Mouse (Mus musculus) B cell, adult 2 months (primary cell): ENCODE results near the gene Fyn.

Experiments used
- DNase-seq, 2 experiments: peaks; one replicate each; pipeline ENCODE4 v3.0.0; 2022

The Fyn gene

GRCm38 (mm10) chr10:39580477-39580876 lies 211.8 kb downstream of the Fyn start:
- no peak for DNase-seq

GRCm38 (mm10) chr10:39582385-39582784 lies 213.7 kb downstream of the Fyn start:
- no peak for DNase-seq

GRCm38 (mm10) chr10:39583718-39584117 lies 215.1 kb downstream of the Fyn start:
- no peak for DNase-seq

GRCm38 (mm10) chr10:39587290-39587925 lies 218.8 kb downstream of the Fyn start:
- no peak for DNase-seq

GRCm38 (mm10) chr10:39587973-39588746 lies 219.5 kb downstream of the Fyn start:
- no peak for DNase-seq

GRCm38 (mm10) chr10:39589765-39590546 lies 221.3 kb downstream of the Fyn start:
- no peak for DNase-seq

- no peak for DNase-seq
These were observed 222.0 kb downstream of the Fyn start for GRCm38 (mm10) chr10:39590629-39591028.

GRCm38 (mm10) chr10:39592501-39592900 lies 223.8 kb downstream of the Fyn start:
- no peak for DNase-seq

- no peak for DNase-seq
These were observed 226.1 kb downstream of the Fyn start for GRCm38 (mm10) chr10:39594716-39595115.

GRCm38 (mm10) chr10:39595862-39596261 lies 227.2 kb downstream of the Fyn start:
- no peak for DNase-seq

GRCm38 (mm10) chr10:39597116-39597791 lies 228.6 kb downstream of the Fyn start:
- no peak for DNase-seq

- DNase-seq, result no peak
These were observed 229.1 kb downstream of the Fyn start for GRCm38 (mm10) chr10:39597792-39598183.

- DNase-seq, result no peak
These were observed 230.9 kb downstream of the Fyn start for GRCm38 (mm10) chr10:39599601-39600000.

- DNase-seq, result no peak
These were observed 231.5 kb downstream of the Fyn start for GRCm38 (mm10) chr10:39600115-39600514.

GRCm38 (mm10) chr10:39601068-39601467 lies 232.4 kb downstream of the Fyn start:
- no peak for DNase-seq

GRCm38 (mm10) chr10:39606434-39606833 lies 237.8 kb downstream of the Fyn start:
- DNase-seq, result no peak

- no peak for DNase-seq
These were observed 242.6 kb downstream of the Fyn start for GRCm38 (mm10) chr10:39611234-39611633.

GRCm38 (mm10) chr10:39612131-39612530 lies 243.5 kb downstream of the Fyn start:
- no peak for DNase-seq

- no peak for DNase-seq
These were observed 244.0 kb downstream of the Fyn start, which contains the start of gene Traf3ip2 for GRCm38 (mm10) chr10:39612633-39612988. Traf3ip2 (plus strand) TSS chr10:39612934.

- DNase-seq, result peak; percentile 83 to 85
These were observed 244.6 kb downstream of the Fyn start for GRCm38 (mm10) chr10:39612989-39613831.

GRCm38 (mm10) chr10:39613973-39614372 lies 245.3 kb downstream of the Fyn start:
- DNase-seq, result no peak

- no peak for DNase-seq
These were observed 246.0 kb downstream of the Fyn start for GRCm38 (mm10) chr10:39614676-39615075.
